Mouse (Mus musculus) embryonic fibroblast, embryonic 13.5 days (primary cell): ENCODE measurements at regions not wholly inside any gene's neighbourhood (a gene's known extent, or its start where the extent isn't known, plus 50 kb on each side); places are given as distances from the start of the nearest gene placed in this dataset.

ENCODE experiments used
- CTCF ChIP-seq: IDR thresholded peaks from 2 replicates; pipeline ENCODE4 v1.5.1; 2011; ENCODE audit warnings: mild to moderate bottlenecking, control low read depth, low read length, moderate library complexity, borderline replicate concordance; ENCODE audit not compliant: insufficient read depth
- POLR2A ChIP-seq: IDR thresholded peaks from 2 replicates; pipeline ENCODE4 v1.6.1; 2011; ENCODE audit warnings: low read depth, mild to moderate bottlenecking, control low read depth, low read length, moderate library complexity

DNA sequence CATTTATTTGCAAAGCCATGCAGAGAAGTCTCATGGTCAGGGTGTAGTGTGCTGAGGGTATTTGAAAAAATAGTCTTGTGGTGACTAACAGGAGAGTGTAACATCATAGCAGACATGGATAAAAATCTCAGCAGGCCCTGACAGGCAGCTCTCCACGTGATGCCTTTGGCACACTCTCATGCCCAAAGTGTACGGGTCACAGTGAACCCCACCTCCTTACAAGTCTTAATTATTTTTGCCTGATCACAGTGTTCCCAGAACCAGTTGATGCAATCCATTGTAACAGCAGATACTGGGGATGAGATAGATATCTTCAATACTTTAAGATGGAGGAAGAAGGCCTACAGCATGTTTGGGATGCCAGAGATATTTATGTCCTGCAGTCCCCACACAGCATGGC lies 314.5 kb downstream of the Irx1 start:
- TF ChIP-seq POLR2A (no peak), CTCF (no peak)
